Mouse (Mus musculus) left cerebral cortex, postnatal 36 days (tissue): Measurements from ENCODE around the gene Krt2. TPM values are rescaled to one million over a fixed set of nuclear protein-coding genes. Genes with fewer than 3 reads are reported as not detected.
A peak's percentile ranks its signal among the peaks of the same experiment; 100 is the strongest.

ENCODE experiments used
- DNase-seq, 2 experiments: peaks; one replicate each; pipeline ENCODE4 v3.0.0; 2021 to 2022; ENCODE audit warnings: low spot score in 2 of 2, mixed read lengths in 1 of 2
- intact Hi-C: fragments of 180-260 bp; cut with DNase I; formaldehyde crosslinking; loops from one replicate; pipeline ENCODE4 v1.15.1; 2025
- total RNA-seq, 2 experiments: library from RNA; stranded (reverse); gene quantifications; 2 replicates each; pipeline ENCODE4 v1.2.3; 2021

The Krt2 gene
- total RNA-seq, 2 experiments from 2014 or later = 0.15 to 0.29 TPM

- intact Hi-C loops = no loop called here
These were observed 31.6 kb downstream of the Krt2 start, which contains the start of gene Krt72 for GRCm38 (mm10) chr15:101786360-101786759. Gene Krt72, minus strand, starts transcription at chr15:101786460.

GRCm38 (mm10) chr15:101773420-101773819, 44.5 kb downstream of the Krt2 start:
- intact Hi-C loops = loop anchor here (2.0 kb wide), 1 partner anchor 253 kb away; no protein-coding TSS in a partner anchor
- DNase-seq = no peak

More at GRCm38 (mm10) chr15:101786360-101786759, 31.6 kb downstream of the Krt2 start, which contains the start of gene Krt72:
- DNase-seq = no peak

GRCm38 (mm10) chr15:101772711-101773081, 45.3 kb downstream of the Krt2 start:
- intact Hi-C loops = loop anchor here (1.0 to 2.0 kb wide), 3 partner anchors 201 to 433 kb away; no protein-coding TSS in a partner anchor
- DNase-seq = peak; percentile 81 to 85

GRCm38 (mm10) chr15:101772080-101772710, 45.8 kb downstream of the Krt2 start:
- DNase-seq = no peak
- intact Hi-C loops = loop anchor here (1.0 to 2.0 kb wide), 3 partner anchors 201 to 433 kb away; no protein-coding TSS in a partner anchor

GRCm38 (mm10) chr15:101770226-101770625, 47.7 kb downstream of the Krt2 start:
- intact Hi-C loops = no loop called here

More at GRCm38 (mm10) chr15:101770226-101770625, 47.7 kb downstream of the Krt2 start:
- DNase-seq = no peak

Other genes starting within 250 kb of the Krt2 start
- gene Krt75, start 244.3 kb downstream of the Krt2 start, total RNA-seq = not detected
- not detected for gene Gm5414, start 190.0 kb downstream of the Krt2 start, total RNA-seq
- not detected for gene Gm5478, start 170.8 kb downstream of the Krt2 start, total RNA-seq
- gene Krt6b, start 137.9 kb downstream of the Krt2 start, total RNA-seq = not detected
- not detected for gene Krt6a, start 123.9 kb downstream of the Krt2 start, total RNA-seq
- gene Krt5, start 105.3 kb downstream of the Krt2 start, total RNA-seq = not detected
- not detected for gene Krt71, start 75.1 kb downstream of the Krt2 start, total RNA-seq
- not detected for gene Krt72, start 31.7 kb downstream of the Krt2 start, total RNA-seq
- 1 to 10 TPM; 1.5 to 1.6 TPM for gene Krt73, start 15.8 kb downstream of the Krt2 start, total RNA-seq
- 1 to 10 TPM; 1.7 to 1.8 TPM for gene Krt1, start 32.6 kb upstream of the Krt2 start, total RNA-seq
- gene Krt77, start 51.5 kb upstream of the Krt2 start, total RNA-seq = 1 to 10 TPM; 8.8 to 9.8 TPM
- not detected for gene Krt76, start 74.8 kb upstream of the Krt2 start, total RNA-seq
- gene Krt4, start 106.6 kb upstream of the Krt2 start, total RNA-seq = not detected
- not detected for gene Krt79, start 122.2 kb upstream of the Krt2 start, total RNA-seq
- not detected for gene Krt78, start 136.1 kb upstream of the Krt2 start, total RNA-seq
- gene Krt8, start 186.3 kb upstream of the Krt2 start, total RNA-seq = not detected
- gene Krt18, start 210.0 kb upstream of the Krt2 start, total RNA-seq = under 1 TPM in 1 of 2 experiments, not detected in 1; 0.22 TPM